Mouse (Mus musculus): ENCODE data around the gene Sema4d.

GRCm38 (mm10) chr13:51723114-51723513, 70.4 kb downstream of the Sema4d start:
- TF ChIP-seq CTCF (IDR thresholded peaks at IDR 0.05; ENCODE audit: low read depth) (no peak), EP300 (IDR thresholded peaks at IDR 0.05; ENCODE audit: low read depth) (no peak)
